Mouse (Mus musculus) midbrain, embryonic 10.5 days (tissue): Measurements from ENCODE around the gene Sprr2b. TPM values are rescaled to one million over a fixed set of nuclear protein-coding genes. Genes with fewer than 3 reads are reported as not detected.

ENCODE experiments used
- DNase-seq: peaks from one replicate; pipeline ENCODE4 v3.0.0-alpha.2; 2017; ENCODE audit warnings: low spot score
- H3K27ac ChIP-seq: fragments of 300-500 bp; sonication (generic); replicated peaks from 2 replicates; pipeline ENCODE4 v1.5.1; 2016; ENCODE audit warnings: mild to moderate bottlenecking
- H3K27me3 ChIP-seq: fragments of 300-500 bp; sonication (generic); 2 replicates; pipeline ENCODE4 v1.6.1; 2016; ENCODE audit warnings: low read depth, mild to moderate bottlenecking; ENCODE audit not compliant: poor library complexity, severe bottlenecking
- H3K36me3 ChIP-seq: fragments of 300-500 bp; sonication (generic); 2 replicates; pipeline ENCODE4 v1.6.1; 2016; ENCODE audit warnings: mild to moderate bottlenecking, moderate library complexity
- H3K4me1 ChIP-seq: fragments of 300-500 bp; sonication (generic); 2 replicates; pipeline ENCODE4 v1.6.1; 2016
- H3K4me3 ChIP-seq: fragments of 300-500 bp; sonication (generic); 2 replicates; pipeline ENCODE4 v1.5.1; 2016; ENCODE audit warnings: mild to moderate bottlenecking, moderate library complexity
- H3K9me3 ChIP-seq: fragments of 300-500 bp; sonication (generic); replicated peaks from 2 replicates; pipeline ENCODE4 v1.6.1; 2016; ENCODE audit warnings: mild to moderate bottlenecking
- WGBS: fragments of 180-500 bp; shearing (Covaris S2); methylation state at CpG from one replicate; pipeline ENCODE4 v1.1.7; 2016; 5-methylcytosine and 5-hydroxymethylcytosine counted together
- polyA plus RNA-seq: library from polyadenylated mRNA; unstranded; fragments of >200 nt; fragmentation: Nextera tagmentation; extraction: Ambion mirVana; gene quantifications from 2 replicates; pipeline ENCODE4 v1.2.1, GENCODE M21; 2016

Sprr2b gene
- polyA plus RNA-seq, 1 experiment from 2014 or later: not detected

DNA sequence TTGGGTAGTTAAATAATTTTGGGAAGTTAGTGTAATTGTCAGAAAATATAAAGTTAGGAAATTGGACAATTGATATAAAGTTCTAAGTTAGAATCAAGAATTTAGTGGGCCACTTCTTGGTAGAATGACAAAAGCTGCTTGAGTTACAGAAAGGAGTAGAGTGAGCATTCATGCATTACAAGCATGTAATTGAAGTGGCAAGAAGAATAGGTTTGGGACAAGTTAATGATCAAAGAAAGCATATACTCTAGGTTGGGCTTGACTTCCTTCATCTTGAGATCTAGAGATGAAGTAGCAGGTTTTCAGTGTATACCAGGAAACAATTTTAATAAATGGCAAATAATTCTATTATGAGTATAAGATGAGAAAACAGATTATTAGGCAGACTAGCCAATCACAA, 45.2 kb downstream of the Sprr2b start:
- no peak for DNase-seq
- Histone ChIP-seq H3K4me1 (no peaks in the 10 kb centered on the region), H3K36me3 (no peaks in the 10 kb centered on the region), H3K4me3 (no peak overlapping the region), H3K9me3 (no peaks in the 10 kb centered on the region), H3K27me3 (no peaks in the 10 kb centered on the region), H3K27ac (no peak overlapping the region)

DNA sequence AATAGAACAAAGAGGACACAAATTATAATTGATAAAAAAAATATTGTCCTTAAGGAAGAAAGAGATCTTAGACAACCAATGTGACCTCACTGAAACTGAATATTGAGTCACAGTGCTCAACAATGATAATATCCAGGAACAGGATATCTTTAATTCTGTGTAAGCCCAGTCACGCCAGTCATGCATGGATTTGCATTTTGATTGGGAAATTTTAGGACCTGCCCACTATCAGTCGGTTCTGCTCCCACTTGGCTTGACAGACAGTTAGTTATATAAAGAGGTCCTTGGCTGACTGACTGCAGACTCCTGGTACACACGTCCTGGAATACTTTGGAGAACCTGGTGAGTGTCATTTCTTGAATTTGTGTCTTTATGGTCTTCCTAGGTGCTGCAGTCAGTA, 48.5 kb downstream of the Sprr2b start, which contains the start of gene Sprr2f:
Gene Sprr2f, plus strand, starts transcription at position 301 of the 400 bp plus-strand sequence.
- Histone ChIP-seq H3K4me1 (no peaks in the 10 kb centered on the region), H3K27ac (no peak within 1 kb of the TSS), H3K9me3 (no peaks in the 10 kb centered on the region), H3K36me3 (no peaks in the 10 kb centered on the region), H3K4me3 (no peak within 1 kb of the TSS), H3K27me3 (no peaks in the 10 kb centered on the region)
- 83% methylated on average over 3 of the region's 3 CpGs for WGBS
- DNase-seq: no peak

Other genes starting within 250 kb of the Sprr2b start
- gene Lor, start 233.5 kb upstream of the Sprr2b start, polyA plus RNA-seq: 0.46 and 0.77 TPM in 2 replicates
- gene Prr9, start 192.7 kb upstream of the Sprr2b start, polyA plus RNA-seq: not detected in 2 replicates
- gene Lelp1, start 173.9 kb upstream of the Sprr2b start, polyA plus RNA-seq: not detected in 2 replicates
- gene Sprr2a1, start 100.8 kb upstream of the Sprr2b start, polyA plus RNA-seq: not detected in 2 replicates
- not detected in 2 replicates for gene Sprr2a2, start 100.7 kb upstream of the Sprr2b start, polyA plus RNA-seq
- gene Sprr2a3, start 31.2 kb upstream of the Sprr2b start, polyA plus RNA-seq: not detected in 2 replicates
- gene Sprr2d, start 22.5 kb downstream of the Sprr2b start, polyA plus RNA-seq: not detected in 2 replicates
- not detected in 2 replicates for gene Sprr2e, start 35.5 kb downstream of the Sprr2b start, polyA plus RNA-seq
- not detected in 2 replicates for gene Sprr2f, start 48.6 kb downstream of the Sprr2b start, polyA plus RNA-seq
- not detected in 2 replicates for gene Sprr2h, start 69.1 kb downstream of the Sprr2b start, polyA plus RNA-seq
- gene Sprr2i, start 91.4 kb downstream of the Sprr2b start, polyA plus RNA-seq: not detected in 2 replicates
- not detected in 2 replicates for gene Sprr2j-ps, start 101.5 kb downstream of the Sprr2b start, polyA plus RNA-seq
- 9.1 and 11.4 TPM in 2 replicates for gene Gm9774, start 112.8 kb downstream of the Sprr2b start, polyA plus RNA-seq
- not detected in 2 replicates for gene Sprr2k, start 116.0 kb downstream of the Sprr2b start, polyA plus RNA-seq
- gene Sprr1b, start 122.2 kb downstream of the Sprr2b start, polyA plus RNA-seq: not detected in 2 replicates
- not detected in 2 replicates for gene Sprr3, start 142.1 kb downstream of the Sprr2b start, polyA plus RNA-seq
- not detected in 2 replicates for gene Sprr1a, start 169.3 kb downstream of the Sprr2b start, polyA plus RNA-seq
- gene Sprr4, start 183.9 kb downstream of the Sprr2b start, polyA plus RNA-seq: not detected in 2 replicates
- not detected in 2 replicates for gene 2310046K23Rik, start 217.9 kb downstream of the Sprr2b start, polyA plus RNA-seq